Mouse (Mus musculus) hindbrain, embryonic 15.5 days (tissue): ENCODE measurements at regions not wholly inside any gene's neighbourhood (a gene's known extent, or its start where the extent isn't known, plus 50 kb on each side); places are given as distances from the start of the nearest gene placed in this dataset.
A peak's percentile ranks its signal among the peaks of the same experiment; 100 is the strongest.

ENCODE experiments used
- ATAC-seq: fragments of 200-750 bp; cut with Nextera tagmentation; 2 replicates; pipeline ENCODE4 v1.8.0; 2017; ENCODE audit warnings: low read depth, moderate number of reproducible peaks, moderate TSS enrichment; ENCODE audit not compliant: low FRiP score
- H3K27ac ChIP-seq: fragments of 300-500 bp; sonication (generic); replicated peaks from 2 replicates; pipeline ENCODE4 v1.5.1; 2015; ENCODE audit warnings: mild to moderate bottlenecking, inconsistent platforms
- H3K27me3 ChIP-seq: fragments of 300-500 bp; sonication (generic); 2 replicates; pipeline ENCODE4 v1.6.1; 2015; ENCODE audit warnings: control low read depth, inconsistent platforms
- H3K36me3 ChIP-seq: fragments of 300-500 bp; sonication (generic); 2 replicates; pipeline ENCODE4 v1.6.1; 2015; ENCODE audit warnings: control low read depth, inconsistent platforms
- H3K4me1 ChIP-seq: fragments of 300-500 bp; sonication (generic); replicated peaks from 2 replicates; pipeline ENCODE4 v1.6.1; 2015; ENCODE audit warnings: control low read depth, inconsistent platforms
- H3K4me2 ChIP-seq: fragments of 300-500 bp; sonication (generic); 2 replicates; pipeline ENCODE4 v1.6.1; 2015; ENCODE audit warnings: moderate library complexity, mild to moderate bottlenecking, inconsistent platforms
- H3K4me3 ChIP-seq: fragments of 300-500 bp; sonication (generic); 2 replicates; pipeline ENCODE4 v1.5.1; 2015; ENCODE audit warnings: mild to moderate bottlenecking, inconsistent platforms
- H3K9ac ChIP-seq: fragments of 300-500 bp; sonication (generic); 2 replicates; pipeline ENCODE4 v1.6.1; 2015; ENCODE audit warnings: inconsistent platforms
- H3K9me3 ChIP-seq: fragments of 300-500 bp; sonication (generic); 2 replicates; pipeline ENCODE4 v1.6.1; 2016; ENCODE audit warnings: control low read depth, inconsistent platforms
- WGBS: fragments of 180-500 bp; shearing (Covaris S2); methylation state at CpG from one replicate; pipeline ENCODE4 v1.1.7; 2015; 5-methylcytosine and 5-hydroxymethylcytosine counted together

DNA sequence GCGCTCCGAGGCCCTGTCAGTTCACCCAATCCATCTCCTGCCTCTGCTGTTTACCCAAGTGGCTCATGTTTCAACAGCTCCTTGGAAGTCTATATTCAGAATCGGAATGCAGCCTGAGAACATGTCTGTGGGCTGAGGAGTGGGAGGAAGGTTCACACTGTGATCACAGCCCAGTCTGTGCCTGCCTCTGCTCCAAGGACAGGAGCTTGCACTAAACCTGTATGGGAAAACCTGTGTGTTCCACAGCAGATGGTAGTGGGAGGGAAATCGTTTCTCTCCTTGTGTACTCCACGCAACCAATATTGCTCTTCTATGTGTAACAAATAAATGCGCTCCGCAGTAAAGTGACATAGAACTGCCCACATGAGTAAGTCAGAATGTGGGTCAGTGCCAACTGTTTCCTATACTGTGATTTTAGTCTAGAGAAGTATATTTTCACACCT lies 514.0 kb upstream of the Epha7 start:
- Histone ChIP-seq H3K27me3 (no peaks in the 10 kb centered on the region), H3K9ac (no peak overlapping the region), H3K4me3 (no peak overlapping the region), H3K4me2 (no peak overlapping the region), H3K36me3 (no peaks in the 10 kb centered on the region), H3K9me3 (no peaks in the 10 kb centered on the region), H3K27ac (no peak overlapping the region), H3K4me1 (no peaks in the 10 kb centered on the region)
- WGBS: 52% methylated on average over 7 of the region's 7 CpGs
- no peak for ATAC-seq

DNA sequence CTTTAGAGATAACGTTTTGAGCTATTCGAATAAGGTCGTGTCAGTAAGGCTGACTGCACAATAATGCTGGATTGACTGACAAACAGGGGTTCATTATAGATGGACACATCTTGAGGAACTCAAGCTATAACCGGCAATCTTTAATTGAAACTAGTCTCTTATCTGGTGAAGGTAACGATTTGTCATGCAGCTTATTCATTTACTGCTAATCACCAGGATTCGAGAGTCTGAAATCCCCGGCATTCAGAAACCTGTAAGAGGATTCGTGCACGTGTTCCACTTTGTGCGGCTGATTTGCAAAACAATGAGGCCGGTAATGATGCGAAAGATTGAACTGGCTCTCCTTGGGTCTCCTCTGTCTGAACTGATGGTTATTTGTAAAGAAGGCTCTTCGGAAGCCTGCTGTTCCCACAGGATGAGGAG lies 512.9 kb upstream of the Epha7 start:
- ATAC-seq: 0 out of 2 replicates have a peak, but pooled peaks have one; percentile 19
- 17% methylated on average over 13 of the region's 13 CpGs for WGBS
- H3K4me3 ChIP-seq: peak overlapping the region; percentile 10

DNA sequence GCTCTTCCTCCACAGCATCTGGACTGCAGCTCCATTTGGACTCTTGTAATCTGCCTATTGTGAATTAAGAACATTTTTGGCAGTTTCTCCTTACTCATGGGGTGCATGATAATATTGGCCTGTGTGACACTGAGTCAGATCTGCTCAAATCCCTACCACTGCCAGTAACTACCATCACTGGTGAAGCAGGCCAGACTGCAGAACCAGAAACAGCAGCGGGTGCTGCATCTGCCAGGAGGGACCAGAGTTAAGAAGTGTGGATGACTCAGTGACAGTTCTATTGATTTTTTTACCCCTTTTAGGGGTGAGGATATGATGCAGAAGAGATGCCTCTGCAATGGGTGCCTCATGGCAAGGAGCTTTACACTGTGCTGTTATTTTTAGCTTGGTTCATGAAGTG lies 511.2 kb upstream of the Epha7 start:
- H3K9ac ChIP-seq: no peak overlapping the region
- no peaks in the 10 kb centered on the region for H3K9me3 ChIP-seq
- no peaks in the 10 kb centered on the region for H3K27me3 ChIP-seq
- H3K4me3 ChIP-seq: no peak overlapping the region
- no peak overlapping the region for H3K4me2 ChIP-seq
- no peak overlapping the region for H3K27ac ChIP-seq
- H3K36me3 ChIP-seq: no peaks in the 10 kb centered on the region
- WGBS: 47% methylated on average over 1 of the region's 1 CpGs
- no peaks in the 10 kb centered on the region for H3K4me1 ChIP-seq
- no peak for ATAC-seq

More for the DNA sequence above, 512.9 kb upstream of the Epha7 start:
- Histone ChIP-seq H3K9me3 (no peaks in the 10 kb centered on the region), H3K36me3 (no peaks in the 10 kb centered on the region), H3K4me2 (peak overlapping the region; percentile 43), H3K4me1 (no peaks in the 10 kb centered on the region), H3K9ac (no peak overlapping the region), H3K27me3 (no peaks in the 10 kb centered on the region), H3K27ac (no peak overlapping the region)

DNA sequence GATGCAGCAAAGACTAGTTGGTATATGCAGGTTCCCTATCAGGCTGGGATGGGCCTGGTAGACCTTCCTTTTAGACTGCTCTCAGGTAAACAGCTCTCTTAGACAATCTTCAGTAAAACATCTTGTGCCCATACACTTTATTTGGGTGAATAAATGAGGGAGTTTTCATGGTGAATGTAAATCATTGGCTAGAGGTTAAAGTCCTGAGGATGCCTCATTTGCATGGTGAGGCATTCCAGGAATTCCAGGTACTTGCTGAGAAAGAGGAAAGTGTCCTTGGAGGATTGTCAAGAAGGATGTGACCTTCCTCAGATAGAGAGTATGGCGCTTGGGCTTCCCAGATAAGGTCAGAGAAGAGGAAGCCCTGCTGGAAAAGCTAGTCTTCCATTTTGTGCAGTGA lies 481.9 kb upstream of the Epha7 start:
- H3K4me2 ChIP-seq: no peak overlapping the region
- no peak overlapping the region for H3K9ac ChIP-seq
- 84% methylated on average over 1 of the region's 1 CpGs for WGBS
- no peaks in the 10 kb centered on the region for H3K4me1 ChIP-seq
- H3K27ac ChIP-seq: no peak overlapping the region
- H3K9me3 ChIP-seq: no peaks in the 10 kb centered on the region
- no peak for ATAC-seq
- no peaks in the 10 kb centered on the region for H3K27me3 ChIP-seq
- no peaks in the 10 kb centered on the region for H3K36me3 ChIP-seq
- no peak overlapping the region for H3K4me3 ChIP-seq

DNA sequence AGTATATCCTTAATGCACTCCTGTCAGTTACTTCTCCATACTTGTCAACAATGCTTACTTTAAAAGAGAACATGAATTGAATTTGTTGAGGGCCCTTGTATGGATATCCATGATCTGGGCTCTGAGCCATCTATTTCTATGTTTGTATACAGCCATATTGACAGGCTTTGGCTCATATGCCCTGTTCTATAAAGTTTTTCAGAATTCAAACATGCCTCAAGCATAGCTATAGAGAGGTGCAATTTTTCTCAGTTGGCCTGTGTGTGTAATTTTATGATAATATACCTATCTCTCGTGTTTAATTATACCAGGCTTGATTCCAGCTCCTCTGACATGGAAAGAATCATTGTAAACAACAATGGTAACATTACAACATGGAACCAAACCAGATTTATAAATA lies 448.4 kb upstream of the Epha7 start:
- 71% methylated on average over 1 of the region's 1 CpGs for WGBS
- Histone ChIP-seq H3K36me3 (no peaks in the 10 kb centered on the region), H3K4me3 (no peak overlapping the region), H3K27me3 (no peaks in the 10 kb centered on the region), H3K9me3 (no peaks in the 10 kb centered on the region), H3K27ac (no peak overlapping the region), H3K9ac (no peak overlapping the region), H3K4me2 (no peak overlapping the region), H3K4me1 (no peaks in the 10 kb centered on the region)
- ATAC-seq: no peak

DNA sequence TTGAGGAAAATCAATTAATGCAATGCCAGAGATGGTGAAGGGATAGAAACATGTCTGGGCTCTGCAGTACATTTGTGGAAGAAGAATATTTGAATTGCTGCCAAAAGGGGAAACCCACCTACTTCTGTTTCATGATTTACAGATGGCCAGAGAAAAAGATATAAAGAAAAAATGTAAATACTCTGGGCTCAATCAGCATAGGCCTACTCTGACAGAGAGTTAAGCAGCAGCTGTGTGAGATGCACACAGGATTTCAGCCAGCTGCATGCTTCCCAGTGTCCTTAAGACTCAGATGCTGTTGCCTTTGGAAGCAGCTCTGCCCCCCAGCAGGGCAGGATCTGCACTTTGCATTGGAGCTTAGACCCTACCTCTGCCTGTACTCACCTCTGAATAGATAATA lies 435.8 kb upstream of the Epha7 start:
- Histone ChIP-seq H3K4me1 (no peaks in the 10 kb centered on the region), H3K9ac (no peak overlapping the region), H3K36me3 (no peaks in the 10 kb centered on the region), H3K27ac (no peak overlapping the region), H3K4me3 (no peak overlapping the region), H3K27me3 (no peaks in the 10 kb centered on the region), H3K9me3 (no peaks in the 10 kb centered on the region), H3K4me2 (no peak overlapping the region)
- ATAC-seq: no peak

DNA sequence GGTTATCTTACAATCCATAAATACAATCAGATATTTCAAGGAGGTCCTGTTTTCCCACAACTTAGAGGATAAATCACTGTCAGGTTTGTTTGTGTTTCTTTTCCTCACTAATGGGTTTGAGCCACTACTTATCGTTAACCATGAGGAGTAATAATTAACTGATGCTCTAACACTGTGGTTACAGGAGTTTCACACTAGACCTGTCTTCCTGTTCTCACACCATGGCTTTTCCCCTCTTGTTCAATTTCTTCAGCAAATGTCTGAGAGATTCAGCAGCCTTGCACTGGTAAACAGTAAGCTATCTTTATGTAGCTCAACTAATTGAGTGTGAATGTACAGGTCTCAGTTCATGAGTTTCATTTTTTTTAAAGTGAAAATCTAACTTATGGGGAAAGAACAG lies 434.3 kb upstream of the Epha7 start:
- no peaks in the 10 kb centered on the region for H3K4me1 ChIP-seq
- no peaks in the 10 kb centered on the region for H3K36me3 ChIP-seq
- H3K27ac ChIP-seq: no peak overlapping the region
- H3K4me2 ChIP-seq: no peak overlapping the region
- no peak for ATAC-seq
- no peak overlapping the region for H3K4me3 ChIP-seq
- no peak overlapping the region for H3K9ac ChIP-seq
- no peaks in the 10 kb centered on the region for H3K9me3 ChIP-seq
- WGBS: 43% methylated on average over 1 of the region's 1 CpGs
- no peaks in the 10 kb centered on the region for H3K27me3 ChIP-seq

DNA sequence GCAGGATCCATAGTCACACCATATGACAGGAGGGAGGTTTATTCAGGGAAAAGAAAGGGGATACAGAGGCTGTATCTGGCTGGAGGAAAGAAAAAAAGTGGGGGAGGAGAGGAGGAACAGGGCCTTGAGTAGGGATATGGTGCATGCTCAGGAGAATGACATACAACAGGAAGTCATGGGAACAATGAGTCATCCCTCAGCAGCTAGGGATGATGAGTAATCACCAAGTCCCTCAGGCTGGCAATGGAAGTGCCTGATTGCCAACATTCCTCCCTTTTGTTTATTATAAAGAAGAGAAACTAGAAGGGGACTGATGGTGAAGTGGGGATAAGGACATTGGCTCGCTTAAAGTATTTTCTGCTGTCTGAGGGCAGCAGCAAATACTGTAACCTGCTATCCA lies 388.6 kb upstream of the Epha7 start:
- no peaks in the 10 kb centered on the region for H3K27me3 ChIP-seq
- ATAC-seq: no peak
- H3K9me3 ChIP-seq: no peaks in the 10 kb centered on the region
- H3K4me3 ChIP-seq: no peak overlapping the region
- 76% methylated on average over 1 of the region's 1 CpGs for WGBS
- no peak overlapping the region for H3K4me2 ChIP-seq
- H3K9ac ChIP-seq: no peak overlapping the region
- no peak overlapping the region for H3K27ac ChIP-seq
- H3K4me1 ChIP-seq: no peaks in the 10 kb centered on the region
- no peaks in the 10 kb centered on the region for H3K36me3 ChIP-seq

DNA sequence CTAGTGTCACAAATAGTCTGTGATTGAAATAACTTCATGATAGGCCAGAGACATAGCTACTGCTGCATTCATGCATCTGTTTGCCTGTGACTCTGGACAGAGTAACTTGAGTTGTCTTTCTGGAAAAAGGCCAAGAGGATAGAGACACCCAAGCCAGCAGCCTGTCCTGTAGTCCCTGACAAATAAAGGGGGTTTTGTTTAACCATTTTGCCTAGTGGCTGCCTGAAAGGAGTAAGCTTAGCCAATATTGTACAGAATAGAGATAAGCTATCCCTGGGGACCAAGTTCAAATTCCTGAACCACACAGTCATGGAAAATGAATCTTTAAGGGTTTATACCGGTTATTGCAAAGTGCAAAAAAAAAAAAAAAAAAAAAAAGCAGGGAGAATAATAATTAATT lies 372.8 kb upstream of the Epha7 start:
- no peak for ATAC-seq
- Histone ChIP-seq H3K4me2 (no peak overlapping the region), H3K4me1 (no peaks in the 10 kb centered on the region), H3K4me3 (no peak overlapping the region), H3K9me3 (no peaks in the 10 kb centered on the region), H3K27ac (no peak overlapping the region), H3K9ac (no peak overlapping the region), H3K27me3 (no peaks in the 10 kb centered on the region), H3K36me3 (no peaks in the 10 kb centered on the region)
- WGBS: 67% methylated on average over 1 of the region's 1 CpGs

DNA sequence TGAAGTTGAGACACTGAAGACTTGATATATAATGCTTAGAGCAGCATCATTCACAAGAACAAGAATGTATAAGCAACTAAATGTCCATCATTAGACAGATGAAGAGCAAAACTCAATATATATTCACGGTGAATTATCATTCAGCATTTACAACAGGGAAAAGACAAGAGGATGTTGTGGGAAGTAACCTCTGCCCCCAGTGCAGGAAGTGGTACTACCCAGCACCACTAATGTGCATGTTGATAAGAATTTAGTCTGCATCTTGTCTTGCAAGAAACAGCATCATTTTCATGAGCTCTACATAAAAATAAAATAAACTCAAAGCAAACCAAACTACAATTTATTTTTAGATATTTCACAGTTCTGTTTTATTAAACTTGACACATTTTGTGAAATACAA lies 359.8 kb upstream of the Epha7 start:
- Histone ChIP-seq H3K27me3 (no peaks in the 10 kb centered on the region), H3K4me1 (no peaks in the 10 kb centered on the region), H3K36me3 (no peaks in the 10 kb centered on the region), H3K27ac (no peak overlapping the region), H3K4me2 (no peak overlapping the region), H3K4me3 (no peak overlapping the region), H3K9ac (no peak overlapping the region), H3K9me3 (no peaks in the 10 kb centered on the region)
- 83% methylated on average over 1 of the region's 1 CpGs for WGBS
- ATAC-seq: no peak

DNA sequence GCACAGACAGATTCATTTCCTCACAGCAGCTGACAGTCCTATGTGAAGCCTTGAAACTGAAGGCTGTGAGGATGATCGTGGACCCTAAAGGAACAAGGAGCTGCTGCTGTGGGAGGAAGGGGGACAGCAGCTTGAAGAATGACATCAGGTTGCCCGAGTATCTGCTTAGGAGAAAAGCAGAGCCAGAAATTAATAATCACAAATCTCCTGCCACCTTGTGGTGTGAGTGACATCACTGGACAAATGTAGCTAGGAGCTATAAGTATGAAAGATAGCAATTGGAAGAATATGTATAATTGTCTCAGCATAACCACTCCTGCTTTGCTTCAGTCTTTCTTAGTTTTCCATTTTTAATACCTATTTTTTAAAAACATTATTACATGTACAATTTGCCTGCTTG lies 356.6 kb upstream of the Epha7 start:
- Histone ChIP-seq H3K27me3 (no peaks in the 10 kb centered on the region), H3K9ac (no peak overlapping the region), H3K4me1 (no peaks in the 10 kb centered on the region), H3K27ac (no peak overlapping the region), H3K4me2 (no peak overlapping the region), H3K36me3 (no peaks in the 10 kb centered on the region), H3K4me3 (no peak overlapping the region), H3K9me3 (no peaks in the 10 kb centered on the region)
- no peak for ATAC-seq
- 43% methylated on average over 2 of the region's 2 CpGs for WGBS
